Mouse (Mus musculus) liver, embryonic 16.5 days (tissue): Measurements from ENCODE around the gene Gm21905. TPM values are rescaled to one million over a fixed set of nuclear protein-coding genes. Genes with fewer than 3 reads are reported as not detected.

ENCODE experiments used
- ATAC-seq: fragments of 200-750 bp; cut with Nextera tagmentation; 2 replicates; pipeline ENCODE4 v1.8.0; 2017; ENCODE audit warnings: low read depth, mild to moderate bottlenecking, moderate number of reproducible peaks, moderate library complexity
- H3K27ac ChIP-seq: fragments of 300-500 bp; sonication (generic); 2 replicates; pipeline ENCODE4 v1.5.1; 2014; ENCODE audit warnings: mild to moderate bottlenecking, low read length
- H3K27me3 ChIP-seq: fragments of 300-500 bp; sonication (generic); 2 replicates; pipeline ENCODE4 v1.6.1; 2014; ENCODE audit warnings: low read depth, low read length, mixed read lengths; ENCODE audit not compliant: control insufficient read depth, insufficient read depth
- H3K36me3 ChIP-seq: fragments of 300-500 bp; sonication (generic); 2 replicates; pipeline ENCODE4 v1.6.1; 2014; ENCODE audit warnings: mild to moderate bottlenecking; ENCODE audit not compliant: control insufficient read depth, insufficient read depth
- H3K4me1 ChIP-seq: fragments of 300-500 bp; sonication (generic); 2 replicates; pipeline ENCODE4 v1.6.1; 2014; ENCODE audit warnings: low read depth, low read length, mixed read lengths; ENCODE audit not compliant: control insufficient read depth
- H3K4me2 ChIP-seq: fragments of 300-500 bp; sonication (generic); 2 replicates; pipeline ENCODE4 v1.6.1; 2014; ENCODE audit warnings: low read depth, low read length, mixed read lengths
- H3K4me3 ChIP-seq: fragments of 300-500 bp; sonication (generic); 2 replicates; pipeline ENCODE4 v1.5.1; 2014; ENCODE audit warnings: low read depth, mild to moderate bottlenecking, low read length
- H3K9ac ChIP-seq: fragments of 300-500 bp; sonication (generic); 2 replicates; pipeline ENCODE4 v1.6.1; 2014; ENCODE audit warnings: low read depth, low read length
- H3K9me3 ChIP-seq: fragments of 300-500 bp; sonication (generic); replicated peaks from 2 replicates; pipeline ENCODE4 v1.6.1; 2016; ENCODE audit warnings: low read length; ENCODE audit not compliant: control insufficient read depth
- WGBS: fragments of 180-500 bp; shearing (Covaris S2); extraction: QIAGEN DNeasy Blood & Tissue Kit; methylation state at CpG from one replicate; pipeline ENCODE4 v1.1.7; 2014; ENCODE audit not compliant: insufficient replicate concordance; 5-methylcytosine and 5-hydroxymethylcytosine counted together
- polyA plus RNA-seq: library from polyadenylated mRNA; unstranded; fragments of >200 nt; fragmentation: Nextera tagmentation; extraction: Ambion mirVana; gene quantifications from 2 replicates; pipeline ENCODE4 v1.2.1, GENCODE M21; 2015

The Gm21905 gene
- polyA plus RNA-seq, 1 experiment from 2014 or later: not detected

DNA sequence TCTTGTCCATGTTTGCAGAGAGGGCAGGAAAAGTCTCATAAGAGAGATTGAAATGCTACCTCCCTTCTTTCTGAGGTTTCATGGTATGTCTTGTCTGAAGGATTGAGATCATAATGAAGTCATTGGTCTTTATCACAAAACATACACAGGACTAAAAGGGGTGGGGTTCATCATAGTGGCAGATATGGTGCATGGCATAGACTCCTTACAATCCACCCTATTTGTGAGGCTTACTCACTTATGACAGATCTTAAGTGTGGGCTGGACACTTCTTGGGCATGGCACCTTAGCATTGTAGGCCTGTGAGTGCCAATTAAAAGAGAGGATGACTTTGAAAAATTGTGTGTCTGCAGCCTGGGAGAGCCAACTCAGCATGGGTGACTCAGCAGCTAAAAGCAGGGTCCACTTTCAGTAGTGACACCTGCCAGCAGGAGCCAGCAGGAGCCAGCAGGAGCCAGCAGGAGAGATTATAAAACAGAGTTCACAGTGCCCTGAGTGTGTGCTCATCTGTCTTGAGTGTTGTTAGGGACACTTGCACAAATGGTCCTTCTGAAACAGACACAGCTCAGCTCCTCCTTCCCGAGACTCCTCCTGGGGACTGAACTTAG, 62.6 kb downstream of the Gm21905 start:
- ATAC-seq: peak; percentile 61
- 55% methylated on average over 1 of the region's 1 CpGs for WGBS
- no peak overlapping the region for H3K4me2 ChIP-seq
- no peak overlapping the region for H3K4me3 ChIP-seq
- no peaks in the 10 kb centered on the region for H3K9me3 ChIP-seq
- H3K36me3 ChIP-seq: no peaks in the 10 kb centered on the region
- H3K4me1 ChIP-seq: peaks cover 2% of the 10 kb centered on the region; the same call in 1 of the 2 replicates
- H3K9ac ChIP-seq: no peak overlapping the region
- no peak overlapping the region for H3K27ac ChIP-seq
- no peaks in the 10 kb centered on the region for H3K27me3 ChIP-seq

Other genes starting within 250 kb of the Gm21905 start
- 40.9 and 48.4 TPM in 2 replicates for gene Atp8a1, start 99.0 kb downstream of the Gm21905 start, polyA plus RNA-seq
- not detected in 2 replicates for gene Gm5108, start 4.8 kb downstream of the Gm21905 start, polyA plus RNA-seq
- gene Grxcr1, start 85.4 kb upstream of the Gm21905 start, polyA plus RNA-seq: not detected in 2 replicates